Mouse (Mus musculus): Measurements from ENCODE around the gene Zbtb4.

DNA sequence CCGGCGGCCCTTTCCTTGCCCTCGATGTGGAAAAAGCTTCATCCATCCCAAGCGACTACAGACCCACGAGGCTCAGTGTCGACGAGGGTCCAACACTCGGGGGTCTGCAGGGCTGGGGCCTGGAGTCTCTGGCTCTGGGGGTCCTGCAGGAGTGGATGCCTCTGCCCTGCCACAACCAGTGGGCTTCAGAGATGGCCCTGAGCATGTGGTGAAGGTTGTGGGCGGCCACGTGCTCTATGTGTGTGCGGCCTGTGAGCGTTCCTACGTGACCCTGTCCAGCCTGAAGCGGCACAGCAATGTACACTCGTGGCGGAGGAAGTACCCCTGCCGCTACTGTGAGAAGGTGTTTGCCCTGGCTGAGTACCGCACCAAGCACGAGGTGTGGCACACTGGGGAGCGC, 10.8 kb downstream of the Zbtb4 start:
- TF ChIP-seq POLR2A (IDR thresholded peaks at IDR 0.05; ENCODE audit: low read depth, low read length) (no peak), CTCF (IDR thresholded peaks at IDR 0.05; ENCODE audit: extremely low read depth, insufficient read depth, insufficient read length, insufficient replicate concordance) (no peak)

Measured in spleen, adult 2 months (tissue).